Mouse (Mus musculus): ENCODE data around the gene Ttll10. TPM values are rescaled to one million over a fixed set of nuclear protein-coding genes. Genes with fewer than 3 reads are reported as not detected.

Ttll10 gene
- polyA plus RNA-seq, 1 experiment, result 9.1 TPM

DNA sequence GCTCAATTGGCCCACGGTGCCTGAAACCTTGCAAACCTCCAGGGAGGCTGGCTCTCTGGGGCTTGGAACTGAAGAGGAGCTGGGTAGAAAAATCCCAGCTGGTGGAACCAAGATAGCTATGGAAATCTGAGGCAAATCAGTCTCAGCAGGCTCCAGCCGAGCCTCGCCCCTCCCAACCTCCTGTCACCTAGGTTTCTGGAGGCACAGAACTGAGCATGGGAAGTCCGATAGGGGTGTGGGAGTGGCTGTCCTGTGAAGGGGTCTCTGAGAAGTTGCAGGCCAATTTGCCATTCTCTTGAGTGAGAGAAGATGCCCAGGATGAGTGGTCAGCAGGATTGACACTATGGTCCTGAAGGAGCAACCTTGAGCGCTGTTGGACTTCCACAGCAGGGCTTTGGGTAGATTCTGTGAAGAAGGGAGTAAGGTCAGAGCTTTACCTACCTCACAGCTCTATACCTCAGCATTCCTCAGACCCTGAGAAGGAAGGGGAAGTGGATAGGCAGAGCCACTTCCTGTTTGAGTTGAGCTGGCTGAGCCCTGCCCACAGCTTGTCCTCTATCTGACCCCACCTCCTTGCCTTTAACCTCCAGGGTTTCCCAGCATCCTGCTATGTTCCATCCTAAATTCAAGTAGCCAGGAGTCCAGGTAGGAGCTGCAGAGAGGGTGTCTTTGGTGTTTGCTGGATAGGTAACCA, 8.2 kb upstream of the Ttll10 start:
- Histone ChIP-seq H3K27me3 (ENCODE audit: control insufficient read depth, insufficient read depth, low read length) (no peaks in the 10 kb centered on the region), H3K36me3 (ENCODE audit: control insufficient read depth, insufficient read depth, low read length) (no peaks in the 10 kb centered on the region), H3K4me1 (ENCODE audit: control insufficient read depth, insufficient read depth, insufficient read length, low read length) (peaks cover 25% of the 10 kb centered on the region; the same call in 1 of the 2 replicates), H3K4me3 (ENCODE audit: low read depth, low read length) (0 out of 2 replicates have a peak overlapping the region, but pooled peaks have one; percentile 9), H3K27ac (ENCODE audit: insufficient read depth, low read depth, low read length) (peak overlapping the region; percentile 28; the same call in 1 of the 2 replicates)
- TF ChIP-seq CTCF (IDR thresholded peaks at IDR 0.05; ENCODE audit: extremely low read depth, insufficient read length, insufficient replicate concordance, low read depth, low read length) (0 out of 2 replicates have a peak, but pooled peaks have one; percentile 10), POLR2A (IDR thresholded peaks at IDR 0.05; ENCODE audit: low read depth, low read length) (no peak)
- WGBS, result 55% methylated on average over 5 of the region's 5 CpGs

DNA sequence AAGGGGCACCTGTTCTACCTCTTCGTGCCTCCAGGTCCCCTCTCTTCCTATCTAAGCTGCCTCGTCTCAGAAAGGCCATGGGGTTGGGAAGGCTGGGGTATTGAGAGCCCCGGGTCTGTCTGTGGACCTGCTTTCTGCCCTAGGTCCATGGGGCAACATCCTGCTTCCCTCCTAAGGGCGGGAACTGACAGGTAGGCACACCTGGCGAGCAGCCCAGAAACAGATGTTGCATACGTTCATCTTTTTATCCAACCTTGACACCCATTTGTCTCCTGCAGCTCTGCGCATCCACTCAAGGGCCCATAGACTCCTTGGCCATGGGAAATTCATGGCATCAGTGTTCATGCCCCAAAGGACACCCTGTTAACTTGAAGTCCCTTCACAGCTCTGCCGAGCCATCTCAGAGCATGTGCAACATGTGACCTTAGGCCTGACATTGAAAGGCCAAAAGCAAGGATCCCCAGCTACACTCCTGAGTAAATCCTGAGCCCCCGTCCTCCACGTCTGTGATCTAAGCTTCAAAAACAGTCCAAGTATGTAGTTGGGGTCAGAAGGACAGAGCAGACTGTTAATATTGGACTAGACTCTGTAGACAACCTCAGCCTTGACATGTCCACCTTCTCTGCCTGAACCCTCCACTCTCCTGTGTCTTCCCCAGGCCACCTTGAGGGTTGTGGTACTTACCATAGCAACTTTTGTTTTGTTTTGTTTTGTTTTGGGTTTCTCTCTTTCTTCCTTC, 6.1 kb upstream of the Ttll10 start:
- H3K36me3 ChIP-seq (ENCODE audit: control insufficient read depth, insufficient read depth, low read length), result no peaks in the 10 kb centered on the region
- H3K4me3 ChIP-seq (ENCODE audit: low read depth, low read length), result no peak overlapping the region
- no peaks in the 10 kb centered on the region for H3K27me3 ChIP-seq (ENCODE audit: control insufficient read depth, insufficient read depth, low read length)
- TF ChIP-seq POLR2A (IDR thresholded peaks at IDR 0.05; ENCODE audit: low read depth, low read length), result no peak
- no peak for TF ChIP-seq CTCF (IDR thresholded peaks at IDR 0.05; ENCODE audit: extremely low read depth, insufficient read length, insufficient replicate concordance, low read depth, low read length)
- H3K4me1 ChIP-seq (ENCODE audit: control insufficient read depth, insufficient read depth, insufficient read length, low read length), result peaks cover 25% of the 10 kb centered on the region; the same call in 1 of the 2 replicates
- peak overlapping the region; percentile 94 for H3K27ac ChIP-seq (ENCODE audit: insufficient read depth, low read depth, low read length)
- 37% methylated on average over 10 of the region's 10 CpGs for WGBS

DNA sequence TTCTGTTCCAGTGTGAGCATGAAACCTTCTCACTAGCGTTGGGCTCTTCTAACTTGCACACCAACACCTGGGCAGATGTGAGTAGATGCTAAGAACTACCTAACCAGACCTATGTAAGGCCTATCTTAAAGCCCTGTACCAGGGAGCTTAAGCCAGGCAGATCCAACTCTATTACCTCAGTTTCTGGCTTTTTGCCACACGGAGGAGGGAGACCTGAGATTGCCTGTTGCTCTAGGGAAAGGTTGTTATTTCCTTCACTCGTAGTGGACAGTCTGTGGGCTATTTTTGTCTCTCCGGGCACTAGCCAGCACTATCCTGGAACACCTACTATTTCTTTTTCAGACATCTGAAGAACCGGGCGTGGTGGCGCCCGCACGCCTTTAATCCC, 5.3 kb upstream of the Ttll10 start:
- 32% methylated on average over 9 of the region's 9 CpGs for WGBS
- Histone ChIP-seq H3K4me3 (ENCODE audit: low read depth, low read length) (no peak overlapping the region), H3K27ac (ENCODE audit: insufficient read depth, low read depth, low read length) (peak overlapping the region; percentile 94), H3K27me3 (ENCODE audit: control insufficient read depth, insufficient read depth, low read length) (no peaks in the 10 kb centered on the region), H3K36me3 (ENCODE audit: control insufficient read depth, insufficient read depth, low read length) (no peaks in the 10 kb centered on the region), H3K4me1 (ENCODE audit: control insufficient read depth, insufficient read depth, insufficient read length, low read length) (peaks cover 27% of the 10 kb centered on the region; the same call in 1 of the 2 replicates)
- no peak for TF ChIP-seq CTCF (IDR thresholded peaks at IDR 0.05; ENCODE audit: extremely low read depth, insufficient read length, insufficient replicate concordance, low read depth, low read length)
- TF ChIP-seq POLR2A (IDR thresholded peaks at IDR 0.05; ENCODE audit: low read depth, low read length), result no peak

DNA sequence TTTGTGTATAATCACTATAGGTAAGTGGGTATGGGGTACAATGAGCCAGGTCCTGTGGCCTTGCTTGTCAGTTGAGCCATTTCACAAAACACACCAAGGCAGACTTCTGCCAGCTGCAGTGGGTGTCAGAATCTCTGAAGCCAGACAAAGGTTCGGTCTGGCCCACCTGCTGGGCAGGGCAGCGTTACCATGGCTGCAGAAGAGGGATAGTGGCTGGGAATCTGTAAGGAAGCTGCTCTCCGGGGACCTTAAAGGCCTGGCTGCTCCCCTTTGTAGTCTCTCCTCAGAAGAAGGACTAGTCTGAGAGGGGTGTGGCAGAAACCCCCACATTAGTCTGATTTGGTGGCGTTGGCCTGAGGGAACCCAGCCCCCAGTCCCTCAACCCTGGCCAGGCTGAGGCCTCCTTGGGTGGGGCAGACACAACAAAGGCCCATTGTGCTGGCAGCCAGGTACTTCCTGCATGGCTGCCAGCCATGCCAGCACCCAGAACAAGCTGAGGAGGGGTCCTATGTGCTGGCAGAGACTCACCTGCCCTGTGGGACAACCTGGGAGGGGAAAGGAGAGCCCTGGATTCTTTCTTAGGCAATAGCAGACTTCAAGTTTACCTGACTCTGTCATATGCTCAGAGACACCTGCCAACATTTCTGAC, 4.8 kb upstream of the Ttll10 start:
- TF ChIP-seq CTCF (IDR thresholded peaks at IDR 0.05; ENCODE audit: extremely low read depth, insufficient read length, insufficient replicate concordance, low read depth, low read length) (no peak), POLR2A (IDR thresholded peaks at IDR 0.05; ENCODE audit: low read depth, low read length) (no peak)
- peaks cover 27% of the 10 kb centered on the region; the same call in 1 of the 2 replicates for H3K4me1 ChIP-seq (ENCODE audit: control insufficient read depth, insufficient read depth, insufficient read length, low read length)
- WGBS, result 20% methylated on average over 4 of the region's 4 CpGs
- H3K36me3 ChIP-seq (ENCODE audit: control insufficient read depth, insufficient read depth, low read length), result no peaks in the 10 kb centered on the region
- no peaks in the 10 kb centered on the region for H3K27me3 ChIP-seq (ENCODE audit: control insufficient read depth, insufficient read depth, low read length)
- peak overlapping the region; percentile 94 for H3K27ac ChIP-seq (ENCODE audit: insufficient read depth, low read depth, low read length)
- no peak overlapping the region for H3K4me3 ChIP-seq (ENCODE audit: low read depth, low read length)

DNA sequence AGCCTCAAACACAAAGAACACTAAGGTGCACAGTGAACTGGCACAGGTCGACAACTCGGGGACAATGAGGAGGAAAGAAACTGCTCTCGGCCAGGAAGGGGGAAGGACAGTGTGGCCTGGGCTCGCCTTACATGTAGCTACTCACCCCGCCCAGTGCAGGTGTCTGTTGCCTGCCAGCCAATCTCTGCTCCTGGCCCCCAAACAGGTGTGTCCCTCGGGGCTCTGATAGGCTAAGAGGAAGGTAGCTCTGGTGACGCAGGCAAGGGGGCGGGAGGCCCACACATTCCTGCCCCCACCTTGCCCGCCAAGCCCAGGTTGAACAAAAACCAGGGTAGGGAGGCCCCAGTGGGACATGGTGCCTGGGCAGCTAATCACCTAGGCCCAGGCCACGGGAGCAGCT, 499 bp upstream of the Ttll10 start:
- 17% methylated on average over 10 of the region's 10 CpGs for WGBS
- Histone ChIP-seq H3K27me3 (ENCODE audit: control insufficient read depth, insufficient read depth, low read length) (no peaks in the 10 kb centered on the region), H3K4me3 (ENCODE audit: low read depth, low read length) (peak overlapping the region; percentile 68), H3K36me3 (ENCODE audit: control insufficient read depth, insufficient read depth, low read length) (0 out of 2 replicates have a peak, but pooled peaks cover 3% of the 10 kb centered on the region), H3K27ac (ENCODE audit: insufficient read depth, low read depth, low read length) (peak overlapping the region; percentile 98), H3K4me1 (ENCODE audit: control insufficient read depth, insufficient read depth, insufficient read length, low read length) (peaks cover 16% of the 10 kb centered on the region; the same call in 1 of the 2 replicates)
- TF ChIP-seq POLR2A (IDR thresholded peaks at IDR 0.05; ENCODE audit: low read depth, low read length), result peak; percentile 90
- no peak for TF ChIP-seq CTCF (IDR thresholded peaks at IDR 0.05; ENCODE audit: extremely low read depth, insufficient read length, insufficient replicate concordance, low read depth, low read length)

DNA sequence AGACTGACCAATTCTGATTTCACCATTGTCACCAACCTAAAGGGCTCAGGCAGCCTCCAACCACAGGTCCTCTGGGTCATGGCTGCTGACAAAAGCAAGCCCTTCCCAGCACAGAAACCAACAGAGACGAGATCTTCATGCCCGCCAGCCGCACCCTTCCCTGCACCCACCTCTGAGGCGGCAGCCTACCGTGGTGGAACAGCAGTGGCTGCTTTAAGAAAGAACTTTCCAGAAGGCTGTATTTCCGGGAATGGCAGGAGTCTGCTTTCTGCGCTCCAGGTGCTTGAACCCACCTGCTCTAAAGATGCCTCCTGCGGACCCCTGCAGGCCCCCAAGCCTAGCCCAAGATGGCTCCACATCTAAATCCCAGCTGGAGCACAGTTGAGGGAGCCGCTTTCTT, 388 bp downstream of the Ttll10 start:
- WGBS, result 23% methylated on average over 9 of the region's 9 CpGs
- TF ChIP-seq CTCF (IDR thresholded peaks at IDR 0.05; ENCODE audit: extremely low read depth, insufficient read length, insufficient replicate concordance, low read depth, low read length) (no peak), POLR2A (IDR thresholded peaks at IDR 0.05; ENCODE audit: low read depth, low read length) (no peak; the same call in 1 of the 2 replicates)
- Histone ChIP-seq H3K4me1 (ENCODE audit: control insufficient read depth, insufficient read depth, insufficient read length, low read length) (peaks cover 15% of the 10 kb centered on the region; the same call in 1 of the 2 replicates), H3K4me3 (ENCODE audit: low read depth, low read length) (peak overlapping the region; percentile 68), H3K27ac (ENCODE audit: insufficient read depth, low read depth, low read length) (peak overlapping the region; percentile 98), H3K36me3 (ENCODE audit: control insufficient read depth, insufficient read depth, low read length) (peaks cover 3% of the 10 kb centered on the region; the same call in 1 of the 2 replicates), H3K27me3 (ENCODE audit: control insufficient read depth, insufficient read depth, low read length) (no peaks in the 10 kb centered on the region)

Measured in small intestine, adult 2 months (tissue).